Mouse (Mus musculus): ENCODE measurements around the gene Abcb5.
"Not testable (repeated sequence)": the region's sequence is repeated elsewhere in the genome, so short reads cannot be mapped to it uniquely, and the experiment has no call there.

Abcb5 gene

DNA sequence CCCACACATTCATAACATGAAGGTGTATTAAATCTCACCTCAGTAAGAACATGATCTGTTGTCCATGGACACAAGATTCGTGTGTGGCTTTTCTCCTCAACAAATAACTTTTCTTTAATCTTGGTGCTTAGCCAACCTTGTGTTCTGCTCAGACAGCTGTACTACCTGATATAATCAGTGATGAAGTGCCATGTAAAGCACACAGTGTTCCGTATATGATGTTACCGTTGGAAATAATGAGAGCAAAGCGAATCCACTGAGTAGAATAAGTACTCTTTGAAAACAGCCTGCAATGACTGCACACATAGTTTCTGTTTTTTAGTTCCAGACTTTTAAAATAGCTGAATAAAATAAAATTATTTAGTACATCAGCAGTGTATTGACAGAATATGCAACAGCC, at the start of gene Abcb5:
Gene Abcb5, minus strand, starts transcription at position 101 of the 400 bp plus-strand sequence.
- DNase-seq = no peak

DNA sequence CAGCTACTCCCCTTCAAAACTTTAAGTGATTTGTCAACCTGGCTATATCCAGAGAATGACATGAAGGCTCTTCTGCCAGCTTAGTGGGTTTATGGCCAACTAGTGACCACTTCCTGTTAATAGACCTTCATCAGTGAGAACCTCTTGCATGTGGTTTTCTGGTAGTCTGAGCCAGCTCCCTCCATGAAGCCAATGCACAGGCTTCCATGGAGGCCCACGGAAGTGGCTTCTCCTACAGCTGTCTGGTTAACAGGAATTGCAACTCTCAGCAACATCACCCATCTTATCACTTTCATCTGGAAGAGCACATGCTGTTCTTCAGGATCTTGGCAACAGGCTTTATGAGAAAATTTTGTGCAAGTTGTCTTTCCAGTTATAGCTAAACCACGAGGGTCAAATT, 33.0 kb upstream of the Abcb5 start:
- no peak for DNase-seq

DNA sequence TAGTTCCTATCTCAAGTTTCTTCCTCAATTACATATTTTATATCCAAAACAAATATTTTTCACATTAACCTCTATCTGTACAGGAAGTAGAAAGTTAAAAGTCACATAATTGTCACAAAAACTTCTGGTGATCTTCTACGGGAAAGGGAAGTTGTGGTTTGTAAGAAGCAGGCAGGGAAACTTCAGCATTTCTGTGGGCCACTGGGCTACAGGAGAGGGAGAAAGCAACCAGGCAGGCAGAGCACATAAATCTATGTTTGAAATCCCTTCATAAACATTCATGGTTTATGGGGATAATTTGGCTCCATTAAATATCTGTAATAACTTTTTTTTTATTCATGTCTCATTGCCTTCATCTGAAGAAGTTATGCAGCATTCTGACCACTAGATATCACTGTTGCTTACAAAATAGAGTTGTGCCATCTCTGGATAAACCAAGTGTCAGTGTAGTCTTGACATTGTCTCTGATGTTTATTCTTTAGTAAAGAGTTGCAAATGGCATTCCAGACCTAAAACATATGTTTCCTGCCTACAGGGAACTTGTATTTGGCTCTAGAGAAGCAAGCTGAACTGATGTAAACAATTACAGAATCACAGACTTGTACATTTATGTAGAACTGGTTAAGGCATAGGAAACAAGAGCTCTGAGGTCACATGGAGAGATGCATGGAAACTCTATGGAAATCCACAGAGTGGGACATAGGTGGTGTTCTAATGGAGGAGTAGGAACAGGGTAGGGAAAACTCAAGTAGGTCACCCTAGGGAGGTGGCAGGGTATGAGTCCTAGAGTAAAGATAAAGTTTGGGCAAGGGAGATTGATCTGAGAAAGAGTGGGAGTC, 28.3 kb upstream of the Abcb5 start:
- DNase-seq = peak; percentile 5

DNA sequence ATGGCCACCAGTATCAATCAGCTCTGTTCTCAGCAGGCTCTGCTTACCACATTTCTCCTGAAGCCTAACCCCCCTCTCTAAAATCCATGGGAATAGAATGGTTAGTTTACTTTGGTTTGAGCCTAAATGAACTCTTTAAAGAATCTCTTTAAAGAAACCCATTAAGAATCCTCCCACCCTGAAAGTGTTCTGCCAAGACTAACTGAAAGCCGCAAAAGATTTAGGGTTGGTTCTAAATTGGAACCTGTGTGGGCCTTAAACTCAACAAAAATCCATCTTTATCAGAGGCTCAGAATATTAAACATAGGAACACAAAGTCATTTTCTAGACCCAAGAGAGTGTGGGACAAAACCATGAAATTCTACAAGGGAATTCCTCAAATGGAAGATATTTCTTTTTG, 18.6 kb upstream of the Abcb5 start:
- DNase-seq = no peak

DNA sequence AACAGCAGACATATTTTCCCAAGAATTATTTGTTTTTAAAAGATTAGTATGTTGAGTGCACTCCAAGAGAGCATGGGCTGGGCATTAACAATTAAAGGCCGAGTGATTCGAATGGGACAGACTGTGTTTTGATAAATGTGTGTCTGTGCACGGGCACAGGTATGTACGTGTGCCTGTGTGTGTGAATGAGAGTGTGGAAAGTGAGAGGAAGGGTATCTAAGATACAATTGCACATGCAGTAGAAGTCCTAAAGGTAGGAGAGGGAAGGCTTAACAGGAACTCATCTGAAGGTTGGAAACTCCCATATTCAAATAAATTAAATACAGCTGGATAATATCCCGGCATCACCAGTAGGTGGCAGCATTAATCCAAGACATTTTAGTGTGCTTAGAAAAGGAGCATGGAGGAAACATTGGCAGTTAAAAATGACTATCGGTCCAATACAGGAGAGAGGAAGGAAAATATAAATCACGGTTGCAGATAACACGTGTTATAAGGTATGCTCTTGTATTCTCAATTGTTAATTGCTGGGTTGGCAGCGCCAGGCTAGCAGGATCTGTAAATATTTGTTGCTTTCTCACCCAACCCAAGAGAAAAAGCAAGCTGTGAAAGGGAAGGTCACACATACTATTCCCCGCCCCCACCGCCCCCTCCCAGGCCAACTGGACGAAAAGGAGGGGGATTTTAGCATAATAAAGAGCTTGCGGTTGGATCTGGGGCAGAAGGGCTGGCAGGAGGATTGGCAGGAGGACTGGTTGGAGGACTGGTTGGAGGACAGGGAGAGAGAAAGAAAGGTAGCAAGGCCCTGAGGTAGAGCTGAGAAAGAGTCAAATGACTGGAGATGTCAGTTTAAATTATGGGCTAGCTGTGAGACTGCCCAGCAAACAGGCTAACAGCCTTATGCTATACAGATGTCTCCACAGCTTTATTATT, 35.6 kb downstream of the Abcb5 start:
- DNase-seq = peak; percentile 71

DNA sequence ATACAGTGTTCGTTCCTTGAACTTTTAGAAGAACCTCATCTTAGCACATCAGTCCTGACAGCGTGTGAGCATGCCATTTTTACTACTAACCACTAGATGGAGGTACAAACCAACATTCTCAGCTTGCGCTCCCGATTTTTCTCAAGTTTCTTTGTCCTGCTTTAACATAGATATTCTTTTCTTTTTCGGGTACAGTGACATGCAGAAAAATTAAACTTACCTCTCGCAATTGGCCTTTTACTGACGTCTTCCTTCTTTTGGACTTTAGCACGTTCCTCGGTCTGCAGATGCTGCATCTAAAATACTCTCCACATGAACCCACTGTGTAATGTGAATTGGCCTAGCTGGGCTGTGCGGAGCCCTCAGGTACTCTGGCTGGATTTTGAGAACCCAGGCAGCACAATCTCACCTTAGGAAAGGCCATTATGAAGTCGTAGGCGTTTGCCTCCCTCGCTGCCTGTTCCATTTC, 39.4 kb downstream of the Abcb5 start:
- DNase-seq = peak; percentile 14

DNA sequence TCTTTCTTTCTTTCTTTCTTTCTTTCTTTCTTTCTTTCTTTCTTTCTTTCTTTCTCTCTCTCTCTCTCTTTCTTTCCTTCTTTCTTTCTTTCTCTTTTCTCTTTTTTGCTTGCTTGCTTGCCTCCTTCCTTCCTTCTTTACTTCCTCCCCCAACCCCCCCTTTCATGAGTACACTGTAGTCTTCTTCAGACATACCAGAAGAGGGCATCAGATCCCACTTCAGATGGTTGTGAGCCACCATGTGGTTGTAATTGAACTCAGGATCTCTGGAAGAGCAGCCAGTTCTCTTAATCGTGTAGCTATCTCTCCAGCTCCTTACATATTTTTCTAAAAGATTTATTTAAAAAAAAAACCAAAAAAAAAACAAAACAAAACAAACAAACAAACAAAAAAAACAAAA, 42.3 kb downstream of the Abcb5 start:
- DNase-seq = not testable (repeated sequence)

DNA sequence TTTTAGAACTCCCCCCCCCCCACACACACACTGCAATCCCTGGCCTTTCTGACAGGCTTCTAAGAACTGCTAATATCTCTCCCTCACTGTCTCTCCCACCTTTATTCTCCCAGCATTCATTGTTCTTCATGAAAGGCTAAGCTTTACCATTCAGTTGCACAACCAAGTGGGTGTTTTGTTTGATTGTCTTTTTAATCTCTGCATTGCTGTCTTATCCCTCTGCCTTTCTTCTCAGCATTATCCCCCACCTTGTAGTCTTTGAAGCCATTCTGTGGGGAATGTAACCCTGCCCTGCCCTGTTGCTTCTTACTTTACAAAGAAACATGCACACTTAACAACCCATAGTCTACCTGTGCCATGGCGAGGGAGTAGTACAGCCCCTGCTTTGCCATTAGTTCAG, 48.5 kb downstream of the Abcb5 start:
- DNase-seq = no peak

DNA sequence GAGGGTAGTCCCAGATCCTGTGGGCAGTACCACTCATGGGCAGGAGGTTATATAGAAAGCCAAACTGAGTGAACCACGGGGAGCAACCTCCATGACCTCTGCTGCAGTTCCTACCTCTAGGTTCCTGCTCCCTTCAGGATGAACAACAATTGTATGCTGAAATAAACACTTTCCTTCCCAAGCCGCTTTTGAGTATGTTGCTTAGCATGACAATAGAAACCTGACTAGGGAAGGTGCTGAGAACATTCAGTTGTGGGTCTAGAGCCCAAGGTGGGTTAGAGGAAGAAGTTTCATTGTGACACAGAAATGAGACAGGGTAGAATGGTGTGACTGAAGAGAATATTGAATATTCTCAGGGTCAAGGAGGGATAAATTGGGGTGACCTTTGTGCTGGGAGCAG, 55.9 kb downstream of the Abcb5 start:
- no peak for DNase-seq

DNA sequence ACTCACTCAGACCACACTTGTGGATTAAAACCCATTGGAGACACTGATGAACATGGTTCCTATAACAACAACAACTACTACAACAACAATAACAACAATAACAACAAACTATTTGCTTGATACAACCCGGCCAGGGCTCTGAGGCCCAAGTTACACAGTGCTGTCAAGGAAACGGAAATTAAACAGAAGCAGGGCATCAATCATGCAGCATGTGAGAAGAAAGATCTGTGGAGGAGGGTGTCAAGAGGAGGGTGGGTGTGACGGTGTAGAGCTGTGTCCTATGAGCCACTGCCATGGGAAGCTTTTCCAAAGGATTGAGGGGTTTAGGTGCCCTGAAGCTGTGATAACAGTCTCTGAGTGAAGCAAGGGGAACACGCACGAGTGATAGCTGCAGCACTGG, 64.0 kb downstream of the Abcb5 start:
- DNase-seq = no peak

DNA sequence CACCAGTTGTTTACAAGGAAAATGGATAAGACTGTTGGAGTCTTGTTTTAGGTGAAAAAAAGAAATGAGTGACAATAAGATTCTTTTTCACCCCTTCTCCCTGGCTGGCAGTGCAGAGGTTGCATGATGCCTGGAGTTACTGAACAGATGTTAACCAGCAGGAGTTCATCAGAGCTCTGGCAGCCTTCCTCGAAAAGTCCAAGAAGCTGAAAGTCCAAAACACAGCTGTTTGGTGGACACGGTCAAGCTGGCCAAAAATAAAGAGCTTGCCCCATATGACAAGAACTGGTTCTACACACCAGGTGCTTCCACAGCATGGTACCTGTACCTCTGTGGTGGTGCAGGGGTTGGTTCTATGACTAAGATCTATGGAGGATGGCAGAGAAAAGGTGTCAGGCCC, 78.3 kb downstream of the Abcb5 start:
- DNase-seq = peak; percentile 79

DNA sequence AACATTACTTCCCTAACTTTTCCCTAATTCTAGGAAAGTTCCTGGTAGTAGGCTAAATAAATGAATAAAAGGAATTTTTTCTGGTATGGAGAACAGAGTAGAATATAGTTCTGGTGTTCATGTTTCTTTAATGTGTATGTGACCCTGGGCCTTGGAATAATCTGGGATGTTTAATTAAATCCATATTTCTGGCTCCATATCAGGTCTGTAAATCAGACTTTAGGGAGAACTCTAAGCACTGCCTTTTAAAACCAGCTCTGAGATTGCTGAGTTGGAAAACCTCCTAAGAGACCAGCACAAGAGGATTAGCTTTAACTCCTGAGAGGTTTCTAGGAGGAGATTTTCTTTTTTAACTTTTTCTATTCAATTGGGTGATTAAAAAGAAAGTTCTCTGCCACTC, 83.4 kb downstream of the Abcb5 start:
- DNase-seq = no peak

DNA sequence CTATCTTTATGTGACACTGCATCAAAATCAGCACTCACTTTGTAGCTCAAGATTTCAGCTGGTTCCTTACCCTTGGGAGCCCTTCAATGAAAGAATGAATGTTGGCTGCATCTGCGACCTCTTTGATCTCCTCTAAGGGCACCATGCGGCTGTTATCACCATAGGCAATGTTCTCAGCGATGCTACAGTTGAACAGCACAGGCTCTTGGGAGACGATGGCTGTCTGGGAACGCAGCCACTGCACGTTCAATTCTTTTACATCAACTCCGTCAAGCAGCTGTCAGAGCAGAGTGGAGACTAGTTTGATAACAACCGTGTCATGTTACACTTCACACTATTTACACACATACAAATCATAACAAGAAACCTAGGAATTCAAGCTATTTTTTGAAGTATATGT, 93.5 kb downstream of the Abcb5 start:
- no peak for DNase-seq

DNA sequence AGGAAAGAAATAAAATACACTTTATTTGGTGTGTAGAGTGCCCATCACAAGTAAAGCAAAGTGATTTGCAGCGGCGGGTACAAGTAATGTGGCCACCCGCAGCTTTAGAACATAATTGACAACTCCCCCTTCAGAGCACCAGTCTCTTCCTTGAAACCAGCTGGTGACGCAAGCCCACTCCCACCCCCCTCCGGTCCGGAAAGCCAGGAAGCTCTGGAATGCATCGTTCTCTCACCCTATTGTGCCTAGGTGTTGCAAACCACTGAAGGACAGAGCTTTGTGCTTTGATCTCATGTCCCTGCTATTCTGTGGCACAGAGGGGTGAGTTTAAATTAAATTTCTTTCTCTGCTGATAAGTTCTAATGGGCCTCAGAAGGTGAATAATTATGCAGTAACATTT, 110.1 kb downstream of the Abcb5 start:
- DNase-seq = no peak

DNA sequence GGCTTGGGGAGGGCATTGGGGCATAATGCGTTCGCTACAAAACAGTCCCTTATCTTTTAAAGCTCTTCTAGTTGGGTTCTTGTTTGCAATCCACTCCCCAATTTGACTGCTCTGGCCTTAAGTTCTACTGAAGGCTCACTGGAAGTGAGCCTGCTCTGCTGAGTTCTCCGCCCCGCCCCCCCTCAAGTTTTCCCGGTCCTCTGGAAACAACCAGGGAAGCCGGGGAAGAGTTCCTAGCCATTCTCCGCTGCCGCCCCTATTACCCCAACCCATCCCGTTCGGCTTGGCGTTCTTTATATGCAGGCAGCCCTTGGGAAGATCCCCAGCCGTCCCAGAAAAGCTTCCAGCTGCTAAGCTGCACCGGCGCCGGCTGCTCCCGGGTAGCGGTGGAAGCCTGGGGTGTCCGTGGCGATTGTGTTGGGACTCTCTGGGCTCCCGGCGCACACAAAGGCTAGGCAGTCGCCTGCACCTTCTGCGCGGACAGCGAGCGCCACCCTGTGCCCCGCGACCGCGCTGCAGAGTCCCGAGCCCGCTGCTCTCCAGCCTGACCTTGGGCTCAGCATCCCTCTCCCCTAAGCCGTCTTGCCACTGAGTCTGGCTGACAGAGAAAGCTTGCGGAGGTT, 111.3 kb downstream of the Abcb5 start:
- peak; percentile 72 for DNase-seq

DNA sequence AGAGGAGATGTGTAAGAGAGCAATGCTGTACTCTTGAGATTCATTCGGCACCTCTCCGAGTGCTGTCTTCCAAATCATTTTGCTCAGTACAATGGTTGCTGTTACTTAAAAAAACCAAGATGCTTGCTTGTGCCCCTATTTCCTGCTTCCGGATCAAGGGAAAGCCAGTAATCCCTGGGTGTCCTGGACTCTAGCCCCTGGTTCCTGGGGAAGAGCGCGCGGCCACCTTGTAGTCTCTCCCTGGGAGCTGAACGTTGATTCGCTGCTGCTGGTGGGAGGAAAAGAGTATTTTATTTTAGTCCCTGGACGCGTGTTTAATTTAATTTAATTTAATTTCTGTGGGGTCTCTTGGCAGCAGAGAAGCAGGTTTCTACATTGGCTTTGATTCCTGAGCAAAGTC, 111.8 kb downstream of the Abcb5 start:
- DNase-seq = no peak

DNA sequence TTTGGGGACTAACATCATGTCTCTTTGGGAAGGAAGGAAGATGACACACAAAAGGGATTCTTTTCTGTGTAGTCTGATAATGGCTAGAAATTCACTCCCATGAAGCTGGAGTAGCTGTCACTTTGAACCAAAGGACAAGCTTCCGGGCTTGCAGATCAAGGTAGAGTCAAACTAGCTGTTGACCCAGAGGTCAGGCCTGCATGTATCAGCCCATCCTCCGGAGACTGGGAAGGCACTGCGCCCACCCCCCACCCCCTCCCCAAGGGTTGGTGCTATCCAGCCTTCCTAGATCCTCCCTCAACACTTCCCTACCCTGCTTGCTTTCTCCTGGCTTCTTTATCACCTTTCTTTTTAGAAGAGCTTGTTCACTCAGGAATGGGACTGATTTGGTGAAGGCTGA, 112.9 kb downstream of the Abcb5 start:
- DNase-seq = no peak

DNA sequence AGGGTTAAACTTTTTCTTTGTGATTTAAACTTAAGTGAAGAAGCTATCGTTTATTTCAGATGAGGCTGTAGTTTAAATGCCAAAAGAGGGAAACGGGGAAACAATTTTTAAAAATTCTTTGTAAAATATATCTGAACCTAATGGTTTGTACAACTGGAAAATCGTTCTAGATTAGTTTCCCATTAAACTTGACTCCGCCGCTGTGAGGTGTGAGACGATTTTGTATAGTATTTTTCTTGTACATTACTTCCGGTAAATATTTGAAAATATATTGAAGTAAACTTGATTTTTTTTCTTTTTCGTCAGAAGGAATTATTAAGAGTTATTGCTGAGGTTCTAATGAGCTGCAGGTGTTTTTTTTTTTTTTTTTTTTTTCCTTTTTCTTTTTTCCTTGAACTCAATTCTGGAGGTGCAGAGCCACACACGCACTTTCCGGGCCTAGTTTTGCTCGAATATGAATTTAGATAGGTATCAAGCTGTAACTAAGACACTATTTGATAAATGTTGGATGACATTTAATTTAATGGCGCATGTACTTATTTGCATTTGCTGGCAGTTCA, 115.3 kb downstream of the Abcb5 start:
- DNase-seq = no peak

DNA sequence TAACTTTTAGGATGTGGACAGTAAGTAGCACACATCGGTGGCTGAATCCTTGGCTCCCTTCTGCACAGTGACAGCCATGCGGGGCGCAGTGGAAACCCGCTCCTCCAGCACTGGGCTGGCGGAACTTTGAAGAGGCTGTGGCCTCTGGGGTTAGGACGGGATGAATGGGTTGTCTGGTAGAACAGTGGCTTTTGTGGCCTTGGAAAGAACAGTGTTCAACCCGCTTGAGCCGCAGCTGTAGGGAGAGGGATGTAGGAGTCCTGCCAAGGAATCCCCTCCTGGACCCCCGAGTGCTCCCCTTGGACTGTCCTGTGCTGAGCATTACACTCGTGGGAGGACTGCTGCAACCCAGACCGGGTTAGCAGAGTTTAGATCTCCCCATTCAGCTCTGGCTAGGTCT, 116.2 kb downstream of the Abcb5 start:
- no peak for DNase-seq

DNA sequence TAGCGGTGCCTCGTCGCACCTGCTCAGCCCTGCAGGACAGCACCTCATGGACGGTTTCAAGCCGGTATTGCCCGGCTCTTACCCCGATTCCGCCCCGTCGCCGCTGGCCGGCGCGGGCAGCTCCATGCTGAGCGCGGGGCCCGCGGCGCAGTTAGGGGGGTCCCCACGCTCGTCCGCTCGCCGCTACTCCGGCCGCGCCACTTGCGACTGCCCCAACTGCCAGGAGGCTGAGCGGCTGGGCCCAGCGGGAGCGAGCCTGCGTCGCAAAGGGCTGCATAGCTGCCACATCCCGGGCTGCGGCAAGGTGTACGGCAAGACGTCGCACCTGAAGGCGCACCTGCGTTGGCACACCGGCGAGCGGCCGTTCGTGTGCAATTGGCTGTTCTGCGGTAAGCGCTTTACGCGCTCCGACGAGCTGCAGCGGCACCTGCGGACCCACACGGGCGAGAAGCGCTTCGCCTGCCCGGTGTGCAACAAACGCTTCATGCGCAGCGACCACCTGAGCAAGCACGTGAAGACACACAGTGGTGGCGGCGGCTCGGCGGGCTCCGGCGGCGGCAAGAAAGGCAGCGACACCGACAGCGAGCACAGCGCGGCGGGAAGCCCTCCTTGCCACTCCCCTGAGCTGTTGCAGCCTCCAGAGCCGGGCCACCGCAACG, 116.9 kb downstream of the Abcb5 start:
- no peak for DNase-seq

DNA sequence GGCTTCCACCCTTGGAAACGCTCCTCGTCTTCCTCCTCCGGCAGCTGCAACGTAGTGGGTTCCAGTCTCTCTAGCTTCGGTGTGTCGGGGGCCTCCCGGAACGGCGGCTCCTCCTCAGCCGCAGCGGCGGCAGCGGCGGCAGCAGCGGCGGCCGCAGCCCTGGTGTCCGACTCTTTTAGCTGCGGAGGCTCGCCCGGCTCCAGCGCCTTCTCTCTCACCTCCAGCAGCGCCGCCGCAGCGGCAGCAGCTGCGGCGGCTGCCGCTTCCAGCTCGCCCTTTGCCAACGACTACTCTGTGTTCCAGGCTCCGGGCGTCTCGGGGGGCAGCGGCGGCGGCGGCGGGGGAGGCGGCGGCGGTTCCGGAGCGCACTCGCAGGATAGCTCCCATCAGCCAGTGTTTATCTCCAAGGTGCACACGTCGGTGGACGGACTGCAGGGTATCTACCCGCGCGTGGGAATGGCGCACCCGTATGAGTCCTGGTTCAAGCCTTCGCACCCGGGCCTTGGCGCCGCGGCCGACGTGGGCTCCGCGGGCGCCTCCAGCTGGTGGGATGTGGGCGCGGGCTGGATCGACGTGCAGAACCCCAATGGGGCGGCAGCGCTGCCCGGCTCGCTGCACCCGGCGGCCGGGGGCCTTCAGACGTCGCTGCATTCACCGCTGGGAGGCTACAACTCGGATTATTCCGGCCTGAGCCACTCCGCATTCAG, 117.6 kb downstream of the Abcb5 start:
- DNase-seq = no peak
